Mouse (Mus musculus) cortical plate, adult 2 months (tissue): Measurements from ENCODE around the gene Fam183b. TPM values are rescaled to one million over a fixed set of nuclear protein-coding genes. Genes with fewer than 3 reads are reported as not detected.
A peak's percentile ranks its signal among the peaks of the same experiment; 100 is the strongest.
"Not testable (repeated sequence)": the region's sequence is repeated elsewhere in the genome, so short reads cannot be mapped to it uniquely, and the experiment has no call there.

ENCODE experiments used
- H3K27ac ChIP-seq: fragments of 200-500 bp; 2 replicates; pipeline ENCODE4 v1.5.1; 2012; ENCODE audit warnings: low read length, control low read depth, inconsistent platforms; ENCODE audit not compliant: insufficient read depth
- H3K4me1 ChIP-seq: fragments of 200-500 bp; 2 replicates; pipeline ENCODE4 v1.6.1; 2011; ENCODE audit warnings: low read length; ENCODE audit not compliant: control insufficient read depth, insufficient read depth
- H3K4me3 ChIP-seq: fragments of 200-500 bp; 2 replicates; pipeline ENCODE4 v1.5.1; 2011; ENCODE audit warnings: mild to moderate bottlenecking, low read length, control low read depth; ENCODE audit not compliant: insufficient read depth
- CTCF ChIP-seq: fragments of 200-500 bp; IDR thresholded peaks from 2 replicates; pipeline ENCODE4 v1.5.1; 2011; ENCODE audit warnings: mild to moderate bottlenecking, control low read depth, low read length; ENCODE audit not compliant: insufficient read depth; ENCODE audit errors: extremely low read depth
- POLR2A ChIP-seq: fragments of 200-500 bp; IDR thresholded peaks from 2 replicates; pipeline ENCODE4 v1.6.1; 2011; ENCODE audit warnings: mild to moderate bottlenecking, low read length, control low read depth; ENCODE audit not compliant: insufficient read depth; ENCODE audit errors: extremely low read depth
- polyA plus RNA-seq: library from polyadenylated mRNA; depleted of rRNA; stranded (reverse); fragments of >200 nt; gene quantifications from 2 replicates; pipeline ENCODE4 v1.2.3, GENCODE M21; 2012; rRNA removed

Gene Fam183b
- polyA plus RNA-seq = 1.7 and 2.2 TPM in 2 replicates

- Histone ChIP-seq H3K4me1 (peaks cover 5% of the 10 kb centered on the region), H3K4me3 (peak within 1 kb of the TSS; percentile 15), H3K27ac (no peak within 1 kb of the TSS)
- TF ChIP-seq CTCF = no peak
- no peak for TF ChIP-seq POLR2A
Measured at GRCm38 (mm10) chr11:58801558-58802228, at the start of gene Fam183b. TSS of gene Fam183b (minus strand) at chr11:58801960.

- TF ChIP-seq POLR2A = no peak
- no peak for TF ChIP-seq CTCF
- Histone ChIP-seq H3K27ac (no peak overlapping the region), H3K4me1 (peaks cover 6% of the 10 kb centered on the region), H3K4me3 (no peak overlapping the region)
Measured at GRCm38 (mm10) chr11:58849731-58850130, 48.0 kb upstream of the Fam183b start.

GRCm38 (mm10) chr11:58847636-58848035, 45.9 kb upstream of the Fam183b start:
- no peak overlapping the region for H3K27ac ChIP-seq

GRCm38 (mm10) chr11:58846919-58847461, 45.2 kb upstream of the Fam183b start, which contains the start of gene Gm12258:
TSS of gene Gm12258 (plus strand) at chr11:58847158.
- TF ChIP-seq POLR2A = peak; percentile 85
- no peak for TF ChIP-seq CTCF
- Histone ChIP-seq H3K27ac (peak within 1 kb of the TSS; percentile 32; the same call in 1 of the 2 replicates), H3K4me1 (peaks cover 6% of the 10 kb centered on the region), H3K4me3 (peak within 1 kb of the TSS; percentile 72)

More at GRCm38 (mm10) chr11:58847636-58848035, 45.9 kb upstream of the Fam183b start:
- peaks cover 6% of the 10 kb centered on the region for H3K4me1 ChIP-seq
- TF ChIP-seq POLR2A (no peak), CTCF (no peak)
- peak overlapping the region; percentile 72 for H3K4me3 ChIP-seq

- not testable (repeated sequence) for H3K27ac ChIP-seq, H3K4me1 ChIP-seq, H3K4me3 ChIP-seq
Measured at GRCm38 (mm10) chr11:58838951-58839350, 37.2 kb upstream of the Fam183b start, which contains the start of gene Olfr311. TSS of gene Olfr311 (plus strand) at chr11:58839251.

- not testable (repeated sequence) for H3K27ac ChIP-seq, H3K4me3 ChIP-seq, H3K4me1 ChIP-seq
Measured at GRCm38 (mm10) chr11:58832541-58832940, 30.8 kb upstream of the Fam183b start.

GRCm38 (mm10) chr11:58829764-58830163, 28.0 kb upstream of the Fam183b start:
- Histone ChIP-seq H3K4me1 (no peaks in the 10 kb centered on the region), H3K4me3 (no peak overlapping the region), H3K27ac (no peak overlapping the region)
- no peak for TF ChIP-seq POLR2A
- no peak for TF ChIP-seq CTCF

GRCm38 (mm10) chr11:58828937-58829336, 27.2 kb upstream of the Fam183b start, which contains the start of gene Olfr312:
TSS of gene Olfr312 (plus strand) at chr11:58829237.
- not testable (repeated sequence) for H3K4me3 ChIP-seq, H3K27ac ChIP-seq, H3K4me1 ChIP-seq

GRCm38 (mm10) chr11:58815676-58816075, 13.9 kb upstream of the Fam183b start:
- TF ChIP-seq CTCF = no peak
- Histone ChIP-seq H3K4me3 (no peak overlapping the region), H3K27ac (no peak overlapping the region), H3K4me1 (no peaks in the 10 kb centered on the region)

- H3K4me1 ChIP-seq, H3K4me3 ChIP-seq, H3K27ac ChIP-seq: not testable (repeated sequence)
Measured at GRCm38 (mm10) chr11:58814700-58815099, 12.9 kb upstream of the Fam183b start, which contains the start of gene Olfr313. TSS of gene Olfr313 (plus strand) at chr11:58815000.

- no peak for TF ChIP-seq CTCF
- TF ChIP-seq POLR2A = no peak
- no peaks in the 10 kb centered on the region for H3K4me1 ChIP-seq
- no peak overlapping the region for H3K4me3 ChIP-seq
- no peak overlapping the region for H3K27ac ChIP-seq
Measured at GRCm38 (mm10) chr11:58812001-58812400, 10.2 kb upstream of the Fam183b start.
